Mouse (Mus musculus) heart, postnatal 0 days (tissue): ENCODE measurements at regions not wholly inside any gene's neighbourhood (a gene's known extent, or its start where the extent isn't known, plus 50 kb on each side); places are given as distances from the start of the nearest gene placed in this dataset.

Experiments
- CTCF ChIP-seq: IDR thresholded peaks from 2 replicates; pipeline ENCODE4 v1.5.1; 2016; ENCODE audit warnings: antibody characterized with exemption, control low read depth, low read depth
- EP300 ChIP-seq: IDR thresholded peaks from 2 replicates; pipeline ENCODE4 v1.6.1; 2016; ENCODE audit warnings: antibody characterized with exemption, low read depth

DNA sequence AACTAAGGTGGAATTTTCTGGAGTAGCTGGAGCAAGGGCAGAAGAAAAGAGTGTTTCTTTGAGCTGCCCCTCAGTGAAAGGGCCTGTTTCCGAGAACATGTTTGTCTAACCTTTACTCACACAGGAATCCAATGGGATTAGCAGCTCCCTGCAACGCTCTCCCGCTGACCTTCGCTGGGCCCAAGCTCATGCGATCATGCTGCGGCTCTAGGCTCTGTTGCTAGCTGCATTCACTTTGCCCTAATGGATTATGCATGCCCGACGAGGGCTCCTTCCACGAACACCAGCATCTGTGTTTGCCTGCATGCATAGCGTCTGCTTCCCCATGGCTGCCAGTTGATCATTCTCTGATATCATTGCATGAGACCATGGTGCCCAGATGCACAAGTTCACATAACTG is 140.2 kb downstream of the Bmp7 start:
- TF ChIP-seq CTCF (no peak), EP300 (no peak)
